Mouse (Mus musculus): ENCODE measurements around the gene Ceacam9. TPM values are rescaled to one million over a fixed set of nuclear protein-coding genes. Genes with fewer than 3 reads are reported as not detected.

Ceacam9 gene
- polyA plus RNA-seq (2012): not detected in 2 replicates

GRCm38 (mm10) chr7:16721629-16722028 is at the start of gene Ceacam9:
Gene Ceacam9 (plus strand): TSS chr7:16721929.
- no peak for TF ChIP-seq GATA1 (IDR thresholded peaks at IDR 0.05; ENCODE audit: low read length)

GRCm38 (mm10) chr7:16673823-16674222 is 47.9 kb upstream of the Ceacam9 start:
- no peak for TF ChIP-seq GATA1 (IDR thresholded peaks at IDR 0.05; ENCODE audit: low read length)

GRCm38 (mm10) chr7:16675605-16676004 is 46.1 kb upstream of the Ceacam9 start, which contains the start of gene Ceacam15:
Gene Ceacam15 (minus strand): TSS chr7:16675705.
- TF ChIP-seq GATA1 (IDR thresholded peaks at IDR 0.05; ENCODE audit: low read length): no peak

- no peak for TF ChIP-seq GATA1 (IDR thresholded peaks at IDR 0.05; ENCODE audit: low read length)
These were observed 32.5 kb upstream of the Ceacam9 start for GRCm38 (mm10) chr7:16689196-16689595.

- TF ChIP-seq GATA1 (IDR thresholded peaks at IDR 0.05; ENCODE audit: low read length): no peak
These were observed 26.7 kb upstream of the Ceacam9 start for GRCm38 (mm10) chr7:16695025-16695424.

GRCm38 (mm10) chr7:16699042-16699441 is 22.7 kb upstream of the Ceacam9 start:
- TF ChIP-seq GATA1 (IDR thresholded peaks at IDR 0.05; ENCODE audit: low read length): no peak

GRCm38 (mm10) chr7:16700583-16700982 is 21.1 kb upstream of the Ceacam9 start:
- no peak for TF ChIP-seq GATA1 (IDR thresholded peaks at IDR 0.05; ENCODE audit: low read length)

- TF ChIP-seq GATA1 (IDR thresholded peaks at IDR 0.05; ENCODE audit: low read length): no peak
These were observed 15.3 kb upstream of the Ceacam9 start for GRCm38 (mm10) chr7:16706385-16706784.

GRCm38 (mm10) chr7:16708244-16708643 is 13.5 kb upstream of the Ceacam9 start:
- no peak for TF ChIP-seq GATA1 (IDR thresholded peaks at IDR 0.05; ENCODE audit: low read length)

- no peak for TF ChIP-seq GATA1 (IDR thresholded peaks at IDR 0.05; ENCODE audit: low read length)
These were observed 11.1 kb upstream of the Ceacam9 start for GRCm38 (mm10) chr7:16710604-16711003.

GRCm38 (mm10) chr7:16712633-16713415 is 8.9 kb upstream of the Ceacam9 start:
- TF ChIP-seq GATA1 (IDR thresholded peaks at IDR 0.05; ENCODE audit: low read length): no peak

GRCm38 (mm10) chr7:16728596-16729348 is 7.0 kb downstream of the Ceacam9 start:
- no peak for TF ChIP-seq GATA1 (IDR thresholded peaks at IDR 0.05; ENCODE audit: low read length)

GRCm38 (mm10) chr7:16730791-16731190 is 9.1 kb downstream of the Ceacam9 start:
- TF ChIP-seq GATA1 (IDR thresholded peaks at IDR 0.05; ENCODE audit: low read length): no peak

GRCm38 (mm10) chr7:16731893-16732422 is 10.2 kb downstream of the Ceacam9 start:
- no peak for TF ChIP-seq GATA1 (IDR thresholded peaks at IDR 0.05; ENCODE audit: low read length)

GRCm38 (mm10) chr7:16737606-16738072 is 15.9 kb downstream of the Ceacam9 start:
- TF ChIP-seq GATA1 (IDR thresholded peaks at IDR 0.05; ENCODE audit: low read length): no peak

GRCm38 (mm10) chr7:16738073-16738696 is 16.5 kb downstream of the Ceacam9 start, which contains the start of gene Ap2s1:
Gene Ap2s1 (plus strand): TSS chr7:16738410.
- no peak for TF ChIP-seq GATA1 (IDR thresholded peaks at IDR 0.05; ENCODE audit: low read length)

Measured in G1E-ER4 (cell line).